Mouse (Mus musculus): ENCODE results near the gene Fhit. TPM values are rescaled to one million over a fixed set of nuclear protein-coding genes. Genes with fewer than 3 reads are reported as not detected.
"Not testable (repeated sequence)": the region's sequence is repeated elsewhere in the genome, so short reads cannot be mapped to it uniquely, and the experiment has no call there.

Fhit gene
- polyA plus RNA-seq, 1 experiment, result 7.3 TPM

GRCm38 (mm10) chr14:10941647-10942046, 220.2 kb downstream of the Fhit start:
- no peak for DNase-seq (ENCODE audit: extremely low spot score in 1 of 2, low spot score in 1 of 2)

GRCm38 (mm10) chr14:10933667-10934066, 228.2 kb downstream of the Fhit start:
- DNase-seq (ENCODE audit: extremely low spot score in 1 of 2, low spot score in 1 of 2), result no peak

- DNase-seq (ENCODE audit: extremely low spot score in 1 of 2, low spot score in 1 of 2), result no peak
These were observed 243.7 kb downstream of the Fhit start for GRCm38 (mm10) chr14:10917893-10918803.

GRCm38 (mm10) chr14:10908011-10908410, 253.8 kb downstream of the Fhit start:
- no peak for DNase-seq (ENCODE audit: extremely low spot score in 1 of 2, low spot score in 1 of 2)

GRCm38 (mm10) chr14:10882759-10883158, 279.1 kb downstream of the Fhit start:
- DNase-seq (ENCODE audit: extremely low spot score in 1 of 2, low spot score in 1 of 2), result no peak

- DNase-seq (ENCODE audit: extremely low spot score in 1 of 2, low spot score in 1 of 2), result no peak
These were observed 281.1 kb downstream of the Fhit start for GRCm38 (mm10) chr14:10880749-10881148.

GRCm38 (mm10) chr14:10874595-10875372, 287.1 kb downstream of the Fhit start:
- no peak for DNase-seq (ENCODE audit: extremely low spot score in 1 of 2, low spot score in 1 of 2)

GRCm38 (mm10) chr14:10857606-10858005, 304.2 kb downstream of the Fhit start:
- no peak for DNase-seq (ENCODE audit: extremely low spot score in 1 of 2, low spot score in 1 of 2)

- DNase-seq (ENCODE audit: extremely low spot score in 1 of 2, low spot score in 1 of 2), result no peak
These were observed 309.9 kb downstream of the Fhit start for GRCm38 (mm10) chr14:10851936-10852335.

GRCm38 (mm10) chr14:10836001-10836400, 325.8 kb downstream of the Fhit start:
- DNase-seq (ENCODE audit: extremely low spot score in 1 of 2, low spot score in 1 of 2), result no peak

GRCm38 (mm10) chr14:10824819-10825218, 337.0 kb downstream of the Fhit start:
- DNase-seq (ENCODE audit: extremely low spot score in 1 of 2, low spot score in 1 of 2), result peak in 1 of 2 experiments; percentile 2

- no peak for DNase-seq (ENCODE audit: extremely low spot score in 1 of 2, low spot score in 1 of 2)
These were observed 348.3 kb downstream of the Fhit start for GRCm38 (mm10) chr14:10813551-10813950.

GRCm38 (mm10) chr14:10798489-10799180, 363.2 kb downstream of the Fhit start:
- DNase-seq (ENCODE audit: extremely low spot score in 1 of 2, low spot score in 1 of 2), result peak in 1 of 2 experiments; percentile 33

GRCm38 (mm10) chr14:10797595-10797994, 364.2 kb downstream of the Fhit start:
- no peak for DNase-seq (ENCODE audit: extremely low spot score in 1 of 2, low spot score in 1 of 2)

- no peak for DNase-seq (ENCODE audit: extremely low spot score in 1 of 2, low spot score in 1 of 2)
These were observed 366.2 kb downstream of the Fhit start for GRCm38 (mm10) chr14:10795498-10796075.

GRCm38 (mm10) chr14:10783929-10784328, 377.9 kb downstream of the Fhit start:
- DNase-seq (ENCODE audit: extremely low spot score in 1 of 2, low spot score in 1 of 2), result no peak

GRCm38 (mm10) chr14:10778721-10779120, 383.1 kb downstream of the Fhit start:
- DNase-seq (ENCODE audit: extremely low spot score in 1 of 2, low spot score in 1 of 2), result peak; percentile 48 to 53

GRCm38 (mm10) chr14:10754883-10755282, 407.0 kb downstream of the Fhit start:
- DNase-seq (ENCODE audit: extremely low spot score in 1 of 2, low spot score in 1 of 2), result not testable (repeated sequence)

GRCm38 (mm10) chr14:10738076-10738475, 423.8 kb downstream of the Fhit start:
- DNase-seq (ENCODE audit: extremely low spot score in 1 of 2, low spot score in 1 of 2), result no peak

GRCm38 (mm10) chr14:10722525-10722924, 439.3 kb downstream of the Fhit start:
- peak; percentile 2 to 66 for DNase-seq (ENCODE audit: extremely low spot score in 1 of 2, low spot score in 1 of 2)

All from frontal cortex, adult 2 months (tissue).